Comparison of ENCODE assay signal across 11 mouse cellular contexts in genomic region chr12:25012555-25013540, GRCm38 (mm10). TPM values are rescaled to one million over a fixed set of nuclear protein-coding genes. Genes with fewer than 3 reads are reported as not detected.
DNase-seq lines count a peak whose midpoint lies in the region; ATAC-seq and TF ChIP-seq lines count a peak whose summit lies in the region.
"Had no signal": no experiment of that assay in that cellular context is flagged by ENCODE, and none has a peak within 500 bp of the region (broad histone marks: within the 10 kb centered on the region; RNA-seq: fewer than 3 reads in every experiment).

No protein-coding gene starts in this region.

- H3K4me3 ChIP-seq in liver, postnatal 0 days (ENCODE audit: low read depth, low read length), result no peak overlapping the region
- H3K4me3 ChIP-seq in liver, embryonic 12.5 days, result no peak overlapping the region
- H3K4me3 ChIP-seq in heart, embryonic 16.5 days (ENCODE audit: low read length), result no peak overlapping the region
- H3K4me3 ChIP-seq in forebrain, embryonic 15.5 days, result no peak overlapping the region
- H3K4me3 ChIP-seq: midbrain, embryonic 15.5 days had no signal

- H3K9me3 ChIP-seq in liver, postnatal 0 days (ENCODE audit: low read length), result no peaks in the 10 kb centered on the region
- H3K9me3 ChIP-seq in liver, embryonic 12.5 days (replicated peaks), result no peaks in the 10 kb centered on the region
- H3K9me3 ChIP-seq in heart, embryonic 16.5 days (replicated peaks; ENCODE audit: control insufficient read depth, low read length), result no peaks in the 10 kb centered on the region
- no peaks in the 10 kb centered on the region for H3K9me3 ChIP-seq in forebrain, embryonic 15.5 days
- H3K9me3 ChIP-seq: midbrain, embryonic 15.5 days had no signal

- no peak for DNase-seq in liver, postnatal 0 days
- peak; percentile 49 for DNase-seq in adrenal gland, adult 8-10 months
- DNase-seq in telencephalon, adult 2 months (ENCODE audit: low read depth, low spot score), result peak; percentile 78
- DNase-seq in kidney, adult 11 months, result no peak
- DNase-seq in ovary, postnatal 14 days (ENCODE audit: low spot score), result no peak
- DNase-seq: cerebellum, adult 18-20 months had no signal

- TF ChIP-seq EP300 in liver, postnatal 0 days (IDR thresholded peaks at IDR 0.05; ENCODE audit: low read depth), result no peak

- H3K9ac ChIP-seq in liver, postnatal 0 days (replicated peaks), result no peak overlapping the region
- no peak overlapping the region for H3K9ac ChIP-seq in liver, embryonic 12.5 days
- no peak overlapping the region for H3K9ac ChIP-seq in heart, embryonic 16.5 days (ENCODE audit: low read length)
- H3K9ac ChIP-seq in forebrain, embryonic 15.5 days (replicated peaks), result no peak overlapping the region
- H3K9ac ChIP-seq: liver, embryonic 14.5 days; midbrain, embryonic 15.5 days had no signal

- ATAC-seq in liver, postnatal 0 days, result 0 out of 2 replicates have a peak, but pooled peaks have one; percentile 36
- ATAC-seq in liver, embryonic 12.5 days, result no peak
- peak; percentile 64; the same call in 1 of the 2 replicates for ATAC-seq in heart, embryonic 16.5 days (replicated peaks; ENCODE audit: extremely low read depth, insufficient read depth, low FRiP score)
- no peak for ATAC-seq in forebrain, embryonic 15.5 days (replicated peaks)
- ATAC-seq: midbrain, embryonic 15.5 days had no signal

- H3K27me3 ChIP-seq in liver, postnatal 0 days (ENCODE audit: insufficient read depth, low read length), result no peaks in the 10 kb centered on the region
- H3K27me3 ChIP-seq in liver, embryonic 12.5 days (replicated peaks), result no peaks in the 10 kb centered on the region
- no peaks in the 10 kb centered on the region for H3K27me3 ChIP-seq in heart, embryonic 16.5 days (ENCODE audit: control insufficient read depth, insufficient read depth, low read length)
- no peaks in the 10 kb centered on the region for H3K27me3 ChIP-seq in forebrain, embryonic 15.5 days
- H3K27me3 ChIP-seq: midbrain, embryonic 15.5 days had no signal

- no peak overlapping the region for H3K4me2 ChIP-seq in liver, postnatal 0 days (ENCODE audit: low read depth, low read length)
- no peak overlapping the region for H3K4me2 ChIP-seq in liver, embryonic 12.5 days
- H3K4me2 ChIP-seq in heart, embryonic 16.5 days (ENCODE audit: low read depth, low read length), result 0 out of 2 replicates have a peak overlapping the region, but pooled peaks have one; percentile 5
- H3K4me2 ChIP-seq in forebrain, embryonic 15.5 days (replicated peaks), result no peak overlapping the region
- H3K4me2 ChIP-seq: midbrain, embryonic 15.5 days had no signal

- peaks cover 74% of the 10 kb centered on the region for H3K36me3 ChIP-seq in liver, postnatal 0 days (replicated peaks; ENCODE audit: insufficient read depth, low read length)
- peaks cover 94% of the 10 kb centered on the region for H3K36me3 ChIP-seq in liver, embryonic 12.5 days
- H3K36me3 ChIP-seq in heart, embryonic 16.5 days (ENCODE audit: control insufficient read depth, insufficient read depth), result peaks cover 65% of the 10 kb centered on the region
- peaks cover 90% of the 10 kb centered on the region for H3K36me3 ChIP-seq in forebrain, embryonic 15.5 days

- 76% methylated on average over 13 of the region's 13 CpGs for WGBS in liver, postnatal 0 days (ENCODE audit: insufficient replicate concordance)
- 79% methylated on average over 13 of the region's 13 CpGs for WGBS in liver, embryonic 12.5 days (ENCODE audit: insufficient replicate concordance)
- WGBS in heart, embryonic 16.5 days, result 53% methylated on average over 13 of the region's 13 CpGs
- 89% methylated on average over 13 of the region's 13 CpGs for WGBS in forebrain, embryonic 15.5 days

- no peak for TF ChIP-seq CTCF in liver, postnatal 0 days (IDR thresholded peaks at IDR 0.05; ENCODE audit: low read depth)

- H3K4me1 ChIP-seq in liver, postnatal 0 days (ENCODE audit: insufficient read depth), result peaks cover 4% of the 10 kb centered on the region; the same call in 1 of the 2 replicates
- peaks cover 29% of the 10 kb centered on the region for H3K4me1 ChIP-seq in liver, embryonic 12.5 days
- peaks cover 14% of the 10 kb centered on the region for H3K4me1 ChIP-seq in heart, embryonic 16.5 days (ENCODE audit: control insufficient read depth, insufficient read depth, low read length)
- no peaks in the 10 kb centered on the region for H3K4me1 ChIP-seq in forebrain, embryonic 15.5 days
- H3K4me1 ChIP-seq: midbrain, embryonic 15.5 days had no signal

- H3K27ac ChIP-seq in liver, postnatal 0 days (ENCODE audit: low read depth), result no peak overlapping the region
- no peak overlapping the region for H3K27ac ChIP-seq in liver, embryonic 12.5 days
- H3K27ac ChIP-seq in heart, embryonic 16.5 days (ENCODE audit: low read length), result peak overlapping the region; percentile 70
- H3K27ac ChIP-seq in forebrain, embryonic 15.5 days (replicated peaks), result no peak overlapping the region
- H3K27ac ChIP-seq: liver, embryonic 14.5 days; midbrain, embryonic 15.5 days had no signal

RNA-seq across cellular contexts. Expression of gene Kidins220, which starts 38.1 kb away (rescaled TPM):
- polyA plus RNA-seq in liver, postnatal 0 days (2015; fragmentation: Nextera tagmentation; extraction: Ambion mirVana), result 3.7 and 4.4 TPM in 2 replicates
- polyA plus RNA-seq in liver, embryonic 12.5 days (2016; fragmentation: Nextera tagmentation; extraction: Ambion mirVana), result 12.2 and 13.6 TPM in 2 replicates
- total RNA-seq in adrenal gland, adult 8-10 months (2022), result 100 to 1,000 TPM; 105 to 132 (median 121) TPM
- 35.5 and 39.6 TPM in 2 replicates for polyA plus RNA-seq in heart, embryonic 16.5 days (2015; fragmentation: Nextera tagmentation; extraction: Ambion mirVana)
- 141 and 143 TPM in 2 replicates for polyA plus RNA-seq in forebrain, embryonic 15.5 days (2015; fragmentation: Nextera tagmentation; extraction: Ambion mirVana)

Comparison
In these comparisons a context has a peak if more than half of its experiments do, and no peak if none do; other contexts are left out.
1. ATAC-seq: peak in liver, postnatal 0 days (single experiment) and heart, embryonic 16.5 days (single experiment); none in liver, embryonic 12.5 days (single experiment) and forebrain, embryonic 15.5 days (single experiment).
2. DNase-seq: peak in adrenal gland, adult 8-10 months (single experiment) and telencephalon, adult 2 months (single experiment); none in liver, postnatal 0 days (single experiment), kidney, adult 11 months (single experiment) and ovary, postnatal 14 days (single experiment).